In genomic region chr14:11807465-11807864, GRCm38 (mm10) we compare ENCODE assay signal across 20 mouse cellular contexts.
A peak's percentile ranks its signal among the peaks of the same experiment; 100 is the strongest.
DNase-seq lines count a peak whose midpoint lies in the region; ATAC-seq and TF ChIP-seq lines count a peak whose summit lies in the region.
"Had no signal": no experiment of that assay in that cellular context is flagged by ENCODE, and none has a peak within 500 bp of the region (broad histone marks: within the 10 kb centered on the region; RNA-seq: fewer than 3 reads in every experiment).

No protein-coding gene starts in this region.

- DNase-seq in gastrocnemius, adult 2 months, result no peak
- DNase-seq in gastrocnemius, adult 18-20 months (ENCODE audit: low spot score), result no peak
- DNase-seq in kidney, adult 2 months, result no peak
- DNase-seq in kidney, adult 18-20 months, result no peak
- no peak for DNase-seq in kidney, postnatal 14 days
- no peak for DNase-seq in natural killer cell, adult 2 months (ENCODE audit: low spot score in 2 of 2)
- DNase-seq: adrenal gland, postnatal 10 days; B cell, adult 2 months; cerebellum, adult 11-12 months; cerebellum, adult 9-10 months; cerebellum, postnatal 25 days; gastrocnemius, postnatal 14 days; heart, postnatal 10 days had no signal

- peaks cover 13% of the 10 kb centered on the region for H3K4me1 ChIP-seq in kidney, adult 2 months (ENCODE audit: control insufficient read depth, insufficient read depth, low read length)
- peaks cover 49% of the 10 kb centered on the region for H3K4me1 ChIP-seq in kidney, embryonic 16.5 days (ENCODE audit: insufficient read depth, low read length)
- H3K4me1 ChIP-seq: forebrain, embryonic 15.5 days had no signal

- H3K9me3 ChIP-seq in kidney, embryonic 16.5 days (ENCODE audit: low read length), result no peaks in the 10 kb centered on the region
- H3K9me3 ChIP-seq: embryonic facial prominence, embryonic 12.5 days; forebrain, embryonic 15.5 days; hindbrain, embryonic 13.5 days had no signal

- intact Hi-C loops in gastrocnemius, adult 2 months (cut with DNase I), result no loop called here

- H3K4me2 ChIP-seq in kidney, embryonic 16.5 days (replicated peaks; ENCODE audit: low read depth, low read length), result peak overlapping the region; percentile 31
- H3K4me2 ChIP-seq: embryonic facial prominence, embryonic 12.5 days; forebrain, embryonic 15.5 days; hindbrain, embryonic 13.5 days had no signal

- ATAC-seq in kidney, embryonic 16.5 days (ENCODE audit: low FRiP score, low TSS enrichment), result peak; percentile 86
- ATAC-seq: CD4-positive, CD25-positive, alpha-beta regulatory T cell, adult 4 months; forebrain, embryonic 15.5 days; hindbrain, postnatal 0 days had no signal

- H3K27me3 ChIP-seq in kidney, adult 2 months (replicated peaks; ENCODE audit: control insufficient read depth, insufficient read depth, low read length), result no peaks in the 10 kb centered on the region
- H3K27me3 ChIP-seq in kidney, embryonic 16.5 days (ENCODE audit: insufficient read depth, low read length), result no peaks in the 10 kb centered on the region
- H3K27me3 ChIP-seq: embryonic facial prominence, embryonic 12.5 days; forebrain, embryonic 15.5 days; hindbrain, embryonic 13.5 days had no signal

- 44% methylated on average over 4 of the region's 4 CpGs for WGBS in kidney, adult 2 months
- WGBS in kidney, embryonic 16.5 days, result 46% methylated on average over 4 of the region's 4 CpGs

- TF ChIP-seq CTCF in gastrocnemius, adult 2 months (IDR thresholded peaks at IDR 0.05), result no peak
- TF ChIP-seq CTCF in kidney, adult 2 months (conservative IDR thresholded peaks at IDR 0.05; ENCODE audit: insufficient read depth, insufficient read length, low read depth, low read length), result no peak

- H3K9ac ChIP-seq in kidney, embryonic 16.5 days (replicated peaks; ENCODE audit: low read length), result 0 out of 2 replicates have a peak overlapping the region, but pooled peaks have one; percentile 2
- H3K9ac ChIP-seq: embryonic facial prominence, embryonic 12.5 days; forebrain, embryonic 15.5 days; hindbrain, embryonic 13.5 days had no signal

- no peak for TF ChIP-seq POLR2A in kidney, adult 2 months (IDR thresholded peaks at IDR 0.05; ENCODE audit: low read depth, low read length)

- H3K4me3 ChIP-seq in gastrocnemius, adult 2 months, result no peak overlapping the region
- H3K4me3 ChIP-seq in kidney, adult 2 months (ENCODE audit: insufficient read depth, low read depth, low read length), result no peak overlapping the region
- H3K4me3 ChIP-seq in kidney, embryonic 16.5 days (ENCODE audit: low read length), result no peak overlapping the region
- H3K4me3 ChIP-seq: embryonic facial prominence, embryonic 12.5 days; forebrain, embryonic 15.5 days; hindbrain, embryonic 13.5 days had no signal

- peak overlapping the region; percentile 58 for H3K27ac ChIP-seq in gastrocnemius, adult 2 months
- 0 out of 2 replicates have a peak overlapping the region, but pooled peaks have one; percentile 30 for H3K27ac ChIP-seq in kidney, adult 2 months (ENCODE audit: insufficient read depth, low read depth, low read length)
- H3K27ac ChIP-seq in kidney, embryonic 16.5 days (ENCODE audit: low read length), result peak overlapping the region; percentile 28
- H3K27ac ChIP-seq: embryonic facial prominence, embryonic 12.5 days; forebrain, embryonic 15.5 days; hindbrain, embryonic 13.5 days; hindbrain, postnatal 0 days had no signal

- no peaks in the 10 kb centered on the region for H3K36me3 ChIP-seq in kidney, adult 2 months (ENCODE audit: control insufficient read depth, insufficient read depth, low read length)
- H3K36me3 ChIP-seq in kidney, embryonic 16.5 days (ENCODE audit: insufficient read depth, low read length), result no peaks in the 10 kb centered on the region
- H3K36me3 ChIP-seq: embryonic facial prominence, embryonic 12.5 days; forebrain, embryonic 15.5 days; G1E; hindbrain, embryonic 13.5 days had no signal
